Mouse (Mus musculus) hindbrain, postnatal 0 days (tissue): ENCODE data around the gene Snd1. TPM values are rescaled to one million over a fixed set of nuclear protein-coding genes. Genes with fewer than 3 reads are reported as not detected.

Experiments used
- ATAC-seq: fragments of 200-750 bp; cut with Nextera tagmentation; 2 replicates; pipeline ENCODE4 v1.8.0; 2017; ENCODE audit warnings: mild to moderate bottlenecking, moderate TSS enrichment, moderate library complexity
- DNase-seq: peaks from one replicate; pipeline ENCODE4 v3.0.0-alpha.2; 2015; ENCODE audit warnings: low spot score
- H3K27ac ChIP-seq: fragments of 300-500 bp; sonication (generic); 2 replicates; pipeline ENCODE4 v1.5.1; 2014; ENCODE audit warnings: mild to moderate bottlenecking
- H3K27me3 ChIP-seq: fragments of 300-500 bp; sonication (generic); 2 replicates; pipeline ENCODE4 v1.6.1; 2014; ENCODE audit warnings: low read length, mixed read lengths; ENCODE audit not compliant: insufficient read depth
- H3K36me3 ChIP-seq: fragments of 300-500 bp; sonication (generic); 2 replicates; pipeline ENCODE4 v1.6.1; 2014; ENCODE audit warnings: low read length, mixed read lengths; ENCODE audit not compliant: insufficient read depth
- H3K4me1 ChIP-seq: fragments of 300-500 bp; sonication (generic); 2 replicates; pipeline ENCODE4 v1.6.1; 2014; ENCODE audit warnings: antibody characterized with exemption, low read length, mixed read lengths; ENCODE audit not compliant: insufficient read depth
- H3K4me2 ChIP-seq: fragments of 300-500 bp; sonication (generic); 2 replicates; pipeline ENCODE4 v1.6.1; 2014; ENCODE audit warnings: low read depth, mild to moderate bottlenecking, low read length, moderate library complexity, mixed read lengths
- H3K4me3 ChIP-seq: fragments of 300-500 bp; sonication (generic); 2 replicates; pipeline ENCODE4 v1.5.1; 2014; ENCODE audit warnings: low read length
- H3K9ac ChIP-seq: fragments of 300-500 bp; sonication (generic); replicated peaks from 2 replicates; pipeline ENCODE4 v1.6.1; 2014; ENCODE audit warnings: mild to moderate bottlenecking, low read length, moderate library complexity, mixed read lengths
- H3K9me3 ChIP-seq: fragments of 300-500 bp; sonication (generic); 2 replicates; pipeline ENCODE4 v1.6.1; 2016; ENCODE audit warnings: low read length, mixed read lengths
- CTCF ChIP-seq: IDR thresholded peaks from 2 replicates; pipeline ENCODE4 v1.5.1; 2016; ENCODE audit warnings: antibody characterized with exemption, control low read depth, low read depth
- WGBS: fragments of 180-500 bp; shearing (Covaris S2); extraction: QIAGEN DNeasy Blood & Tissue Kit; methylation state at CpG from one replicate; pipeline ENCODE4 v1.1.7; 2014; 5-methylcytosine and 5-hydroxymethylcytosine counted together
- polyA plus RNA-seq: library from polyadenylated mRNA; unstranded; fragments of >200 nt; fragmentation: Nextera tagmentation; extraction: Ambion mirVana; gene quantifications from 2 replicates; pipeline ENCODE4 v1.2.1, GENCODE M21; 2015
- total RNA-seq: library from RNA; depleted of rRNA; stranded (reverse); fragments of >200 nt; gene quantifications from 2 replicates; pipeline ENCODE4 v1.2.3, GENCODE M21; 2014

Snd1 gene
- total and polyA plus RNA-seq, 2 experiments from 2014 or later, result 67.6 to 85.5 TPM

DNA sequence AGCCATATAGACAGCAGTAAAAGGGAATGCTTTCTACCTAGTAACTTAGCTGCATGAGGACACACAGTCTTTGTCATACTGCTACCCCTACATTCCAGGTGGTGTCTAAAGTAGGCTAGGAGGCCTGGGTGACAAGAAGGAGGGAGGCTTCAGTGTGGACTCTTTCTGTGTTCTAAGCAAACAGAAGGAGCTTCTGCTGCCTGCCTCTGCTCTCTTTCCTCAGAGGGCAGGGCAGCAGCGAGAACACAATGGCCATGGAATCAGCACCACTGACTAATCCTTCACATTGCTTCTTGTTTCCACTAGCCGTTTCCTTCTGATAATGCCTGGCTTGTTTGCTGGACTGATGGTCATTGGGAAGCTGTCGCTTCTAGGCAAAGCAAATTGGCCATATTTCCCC lies 316.2 kb downstream of the Snd1 start:
- Histone ChIP-seq H3K4me1 (0 out of 2 replicates have a peak, but pooled peaks cover 8% of the 10 kb centered on the region), H3K27ac (no peak overlapping the region; the same call in 1 of the 2 replicates), H3K9me3 (no peaks in the 10 kb centered on the region), H3K27me3 (no peaks in the 10 kb centered on the region), H3K36me3 (no peaks in the 10 kb centered on the region), H3K4me3 (no peak overlapping the region), H3K9ac (no peak overlapping the region), H3K4me2 (no peak overlapping the region)
- ATAC-seq (no peak), DNase-seq (no peak)
- TF ChIP-seq CTCF, result no peak
- 52% methylated on average over 3 of the region's 3 CpGs for WGBS

DNA sequence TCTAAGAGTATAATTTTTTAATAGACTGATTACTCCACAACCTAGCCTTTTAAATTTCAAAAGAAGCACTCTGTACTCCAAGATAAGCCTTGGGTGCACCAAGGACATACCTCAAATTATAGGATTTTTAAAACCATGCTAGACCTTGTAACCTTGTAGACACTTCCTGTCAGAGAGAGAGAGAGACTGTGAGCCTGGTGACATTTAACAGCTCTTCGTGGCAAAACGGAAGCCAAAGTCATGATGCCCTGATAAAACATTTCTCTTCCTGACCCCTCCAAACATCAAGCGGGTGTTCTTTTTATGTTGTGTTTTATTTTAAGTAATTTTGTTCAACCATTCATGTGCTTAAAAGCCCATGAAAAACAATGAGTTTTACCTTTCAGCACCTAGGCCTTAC lies 316.9 kb downstream of the Snd1 start:
- 85% methylated on average over 3 of the region's 3 CpGs for WGBS
- Histone ChIP-seq H3K4me2 (no peak overlapping the region), H3K27ac (no peak overlapping the region), H3K9me3 (no peaks in the 10 kb centered on the region), H3K4me3 (no peak overlapping the region), H3K36me3 (no peaks in the 10 kb centered on the region), H3K9ac (no peak overlapping the region), H3K27me3 (no peaks in the 10 kb centered on the region), H3K4me1 (0 out of 2 replicates have a peak, but pooled peaks cover 8% of the 10 kb centered on the region)
- no peak for TF ChIP-seq CTCF
- DNase-seq (no peak), ATAC-seq (no peak)

DNA sequence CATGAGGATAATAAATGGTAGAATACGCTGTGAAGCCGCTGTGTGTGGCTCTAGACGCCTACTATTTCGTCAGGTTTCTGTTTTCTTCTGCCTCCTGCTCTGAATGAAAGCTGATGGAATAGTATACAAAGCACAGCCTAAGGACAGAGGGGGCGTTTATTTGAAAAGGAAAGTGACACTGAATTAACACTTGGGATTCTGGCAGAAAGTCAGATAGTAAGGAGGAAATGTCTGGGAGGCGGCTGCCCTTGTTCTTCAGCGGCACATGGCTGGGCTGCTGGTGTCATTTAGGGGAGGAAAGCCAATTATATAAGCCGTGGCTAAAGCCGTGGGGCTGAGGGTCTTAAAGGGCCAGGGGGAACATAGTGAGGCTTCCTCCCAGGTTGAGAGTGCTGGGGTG lies 320.4 kb downstream of the Snd1 start:
- H3K27ac ChIP-seq, result peak overlapping the region; percentile 49; the same call in 1 of the 2 replicates
- no peak for TF ChIP-seq CTCF
- ATAC-seq (peak; percentile 69), DNase-seq (peak; percentile 72)
- peak overlapping the region; percentile 31 for H3K4me2 ChIP-seq
- H3K9ac ChIP-seq, result no peak overlapping the region
- no peaks in the 10 kb centered on the region for H3K9me3 ChIP-seq
- H3K36me3 ChIP-seq, result no peaks in the 10 kb centered on the region
- H3K4me1 ChIP-seq, result 0 out of 2 replicates have a peak, but pooled peaks cover 8% of the 10 kb centered on the region
- H3K4me3 ChIP-seq, result no peak overlapping the region
- no peaks in the 10 kb centered on the region for H3K27me3 ChIP-seq
- 15% methylated on average over 9 of the region's 9 CpGs for WGBS

- H3K9ac ChIP-seq, result no peak overlapping the region
- no peak for TF ChIP-seq CTCF
- H3K36me3 ChIP-seq, result no peaks in the 10 kb centered on the region
- no peaks in the 10 kb centered on the region for H3K27me3 ChIP-seq
- WGBS, result 58% methylated on average over 16 of the region's 16 CpGs
- no peaks in the 10 kb centered on the region for H3K9me3 ChIP-seq
- H3K4me3 ChIP-seq, result no peak overlapping the region
- H3K4me1 ChIP-seq, result 0 out of 2 replicates have a peak, but pooled peaks cover 8% of the 10 kb centered on the region
- H3K4me2 ChIP-seq, result peak overlapping the region; percentile 31
- ATAC-seq (peak; percentile 24), DNase-seq (no peak)
- H3K27ac ChIP-seq, result peak overlapping the region; percentile 49; the same call in 1 of the 2 replicates
These were observed 321.0 kb downstream of the Snd1 start for GRCm38 (mm10) chr6:28795792-28796515.

- Histone ChIP-seq H3K4me2 (no peak overlapping the region), H3K9ac (no peak overlapping the region), H3K4me1 (0 out of 2 replicates have a peak, but pooled peaks cover 8% of the 10 kb centered on the region), H3K4me3 (no peak overlapping the region), H3K9me3 (no peaks in the 10 kb centered on the region), H3K27ac (no peak overlapping the region), H3K27me3 (no peaks in the 10 kb centered on the region), H3K36me3 (no peaks in the 10 kb centered on the region)
- ATAC-seq (no peak), DNase-seq (no peak)
- no peak for TF ChIP-seq CTCF
- WGBS, result 80% methylated on average over 2 of the region's 2 CpGs
These were observed 324.9 kb downstream of the Snd1 start for GRCm38 (mm10) chr6:28799818-28800217.

GRCm38 (mm10) chr6:28800976-28801375 lies 326.0 kb downstream of the Snd1 start:
- Histone ChIP-seq H3K9me3 (no peaks in the 10 kb centered on the region), H3K36me3 (no peaks in the 10 kb centered on the region), H3K4me3 (no peak overlapping the region), H3K9ac (no peak overlapping the region), H3K27ac (no peak overlapping the region), H3K4me1 (no peaks in the 10 kb centered on the region), H3K4me2 (no peak overlapping the region), H3K27me3 (no peaks in the 10 kb centered on the region)
- DNase-seq (no peak), ATAC-seq (peak; percentile 75)
- 72% methylated on average over 3 of the region's 3 CpGs for WGBS
- no peak for TF ChIP-seq CTCF

DNA sequence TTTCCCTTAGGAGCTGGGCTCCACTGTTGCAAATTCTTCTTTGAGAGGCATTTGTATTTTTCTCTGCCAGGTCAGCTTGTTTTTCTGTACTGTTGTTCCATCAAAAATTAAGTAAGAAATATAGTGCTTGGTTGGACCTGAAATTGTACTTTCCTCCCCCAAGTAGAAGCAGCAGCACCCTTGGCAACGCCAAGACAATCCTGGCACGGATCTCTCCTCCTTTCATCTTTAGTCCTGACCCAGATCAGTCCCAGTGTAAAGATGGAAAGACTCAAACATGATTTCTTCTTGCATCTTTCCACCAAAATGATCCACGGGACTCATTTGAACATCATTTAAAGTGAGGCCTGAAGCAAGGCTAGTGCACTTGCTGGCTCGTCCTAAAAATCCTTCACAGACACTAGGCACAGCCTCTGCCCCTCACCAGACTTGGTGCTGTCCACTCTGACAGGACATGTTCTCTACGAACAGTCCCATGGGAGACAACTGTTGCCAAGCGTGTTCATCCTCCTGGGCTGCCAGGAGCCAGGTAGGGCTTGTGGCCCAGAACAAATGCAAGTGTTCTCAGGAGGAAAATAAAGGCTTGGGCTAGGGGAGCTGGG lies 328.8 kb downstream of the Snd1 start:
- H3K9me3 ChIP-seq, result no peaks in the 10 kb centered on the region
- ATAC-seq (no peak), DNase-seq (no peak)
- H3K27ac ChIP-seq, result no peak overlapping the region
- no peaks in the 10 kb centered on the region for H3K27me3 ChIP-seq
- TF ChIP-seq CTCF, result no peak
- WGBS, result 85% methylated on average over 6 of the region's 6 CpGs
- H3K9ac ChIP-seq, result no peak overlapping the region
- H3K4me3 ChIP-seq, result no peak overlapping the region
- H3K4me1 ChIP-seq, result no peaks in the 10 kb centered on the region
- no peak overlapping the region for H3K4me2 ChIP-seq
- H3K36me3 ChIP-seq, result no peaks in the 10 kb centered on the region
